Mouse (Mus musculus): ENCODE results near the gene Stx6. TPM values are rescaled to one million over a fixed set of nuclear protein-coding genes. Genes with fewer than 3 reads are reported as not detected.

The Stx6 gene
- polyA plus RNA-seq, 1 experiment from 2014 or later = 99.6 TPM

- Histone ChIP-seq H3K4me1 (replicated peaks; ENCODE audit: control insufficient read depth, insufficient read depth, low read length) (peaks cover 16% of the 10 kb centered on the region), H3K36me3 (ENCODE audit: control insufficient read depth, insufficient read depth, low read length) (no peaks in the 10 kb centered on the region), H3K9me3 (ENCODE audit: control insufficient read depth, low read length) (no peaks in the 10 kb centered on the region), H3K4me2 (replicated peaks; ENCODE audit: low read depth, low read length) (no peak overlapping the region), H3K27ac (ENCODE audit: low read depth, low read length) (no peak overlapping the region), H3K9ac (ENCODE audit: low read depth, low read length) (no peak overlapping the region), H3K4me3 (ENCODE audit: low read depth, low read length) (no peak overlapping the region), H3K27me3 (ENCODE audit: control insufficient read depth, insufficient read depth, low read length) (0 out of 2 replicates have a peak, but pooled peaks cover 3% of the 10 kb centered on the region)
- ATAC-seq (ENCODE audit: low FRiP score) (no peak), DNase-seq (ENCODE audit: low spot score) (no peak)
- WGBS = 72% methylated on average over 11 of the region's 11 CpGs
Measured at GRCm38 (mm10) chr1:155216313-155216712, 57.8 kb downstream of the Stx6 start.

- WGBS = 76% methylated on average over 6 of the region's 6 CpGs
- Histone ChIP-seq H3K9me3 (ENCODE audit: control insufficient read depth, low read length) (no peaks in the 10 kb centered on the region), H3K4me3 (ENCODE audit: low read depth, low read length) (no peak overlapping the region), H3K4me2 (replicated peaks; ENCODE audit: low read depth, low read length) (no peak overlapping the region), H3K4me1 (replicated peaks; ENCODE audit: control insufficient read depth, insufficient read depth, low read length) (peaks cover 15% of the 10 kb centered on the region), H3K9ac (ENCODE audit: low read depth, low read length) (no peak overlapping the region), H3K27me3 (ENCODE audit: control insufficient read depth, insufficient read depth, low read length) (0 out of 2 replicates have a peak, but pooled peaks cover 3% of the 10 kb centered on the region), H3K36me3 (ENCODE audit: control insufficient read depth, insufficient read depth, low read length) (no peaks in the 10 kb centered on the region), H3K27ac (ENCODE audit: low read depth, low read length) (no peak overlapping the region)
- DNase-seq (ENCODE audit: low spot score) (no peak), ATAC-seq (ENCODE audit: low FRiP score) (no peak)
Measured at GRCm38 (mm10) chr1:155216844-155217243, 58.3 kb downstream of the Stx6 start.

- 60% methylated on average over 9 of the region's 9 CpGs for WGBS
Measured at GRCm38 (mm10) chr1:155217865-155218541, 59.5 kb downstream of the Stx6 start.

GRCm38 (mm10) chr1:155218924-155219323, 60.4 kb downstream of the Stx6 start:
- DNase-seq (ENCODE audit: low spot score) (no peak), ATAC-seq (ENCODE audit: low FRiP score) (no peak)
- Histone ChIP-seq H3K27ac (ENCODE audit: low read depth, low read length) (no peak overlapping the region), H3K9ac (ENCODE audit: low read depth, low read length) (no peak overlapping the region), H3K36me3 (ENCODE audit: control insufficient read depth, insufficient read depth, low read length) (no peaks in the 10 kb centered on the region), H3K27me3 (ENCODE audit: control insufficient read depth, insufficient read depth, low read length) (0 out of 2 replicates have a peak, but pooled peaks cover 3% of the 10 kb centered on the region), H3K4me2 (replicated peaks; ENCODE audit: low read depth, low read length) (no peak overlapping the region), H3K9me3 (ENCODE audit: control insufficient read depth, low read length) (no peaks in the 10 kb centered on the region), H3K4me3 (ENCODE audit: low read depth, low read length) (no peak overlapping the region), H3K4me1 (replicated peaks; ENCODE audit: control insufficient read depth, insufficient read depth, low read length) (no peaks in the 10 kb centered on the region; the same call in none of the 2 replicates)
- 80% methylated on average over 5 of the region's 5 CpGs for WGBS

More at GRCm38 (mm10) chr1:155217865-155218541, 59.5 kb downstream of the Stx6 start:
- H3K27ac ChIP-seq (ENCODE audit: low read depth, low read length) = no peak overlapping the region
- H3K4me2 ChIP-seq (replicated peaks; ENCODE audit: low read depth, low read length) = no peak overlapping the region
- H3K4me1 ChIP-seq (replicated peaks; ENCODE audit: control insufficient read depth, insufficient read depth, low read length) = peaks cover 4% of the 10 kb centered on the region
- no peaks in the 10 kb centered on the region for H3K9me3 ChIP-seq (ENCODE audit: control insufficient read depth, low read length)
- no peaks in the 10 kb centered on the region for H3K36me3 ChIP-seq (ENCODE audit: control insufficient read depth, insufficient read depth, low read length)
- ATAC-seq (ENCODE audit: low FRiP score) = no peak
- H3K27me3 ChIP-seq (ENCODE audit: control insufficient read depth, insufficient read depth, low read length) = 0 out of 2 replicates have a peak, but pooled peaks cover 3% of the 10 kb centered on the region
- H3K9ac ChIP-seq (ENCODE audit: low read depth, low read length) = no peak overlapping the region
- H3K4me3 ChIP-seq (ENCODE audit: low read depth, low read length) = no peak overlapping the region
- peak; percentile 81 for DNase-seq (ENCODE audit: low spot score)

GRCm38 (mm10) chr1:155222101-155222669, 63.7 kb downstream of the Stx6 start:
- H3K9ac ChIP-seq (ENCODE audit: low read depth, low read length) = no peak overlapping the region
- ATAC-seq (ENCODE audit: low FRiP score) (no peak), DNase-seq (ENCODE audit: low spot score) (no peak)
- H3K36me3 ChIP-seq (ENCODE audit: control insufficient read depth, insufficient read depth, low read length) = no peaks in the 10 kb centered on the region
- H3K27me3 ChIP-seq (ENCODE audit: control insufficient read depth, insufficient read depth, low read length) = no peaks in the 10 kb centered on the region
- no peak overlapping the region for H3K4me3 ChIP-seq (ENCODE audit: low read depth, low read length)
- H3K27ac ChIP-seq (ENCODE audit: low read depth, low read length) = 0 out of 2 replicates have a peak overlapping the region, but pooled peaks have one; percentile 12
- no peaks in the 10 kb centered on the region for H3K9me3 ChIP-seq (ENCODE audit: control insufficient read depth, low read length)
- H3K4me1 ChIP-seq (replicated peaks; ENCODE audit: control insufficient read depth, insufficient read depth, low read length) = peaks cover 2% of the 10 kb centered on the region
- no peak overlapping the region for H3K4me2 ChIP-seq (replicated peaks; ENCODE audit: low read depth, low read length)
- 77% methylated on average over 11 of the region's 11 CpGs for WGBS

- Histone ChIP-seq H3K9ac (ENCODE audit: low read depth, low read length) (no peak overlapping the region), H3K4me2 (replicated peaks; ENCODE audit: low read depth, low read length) (no peak overlapping the region), H3K27me3 (ENCODE audit: control insufficient read depth, insufficient read depth, low read length) (no peaks in the 10 kb centered on the region), H3K4me3 (ENCODE audit: low read depth, low read length) (no peak overlapping the region), H3K9me3 (ENCODE audit: control insufficient read depth, low read length) (no peaks in the 10 kb centered on the region), H3K4me1 (replicated peaks; ENCODE audit: control insufficient read depth, insufficient read depth, low read length) (peaks cover 2% of the 10 kb centered on the region), H3K36me3 (ENCODE audit: control insufficient read depth, insufficient read depth, low read length) (no peaks in the 10 kb centered on the region), H3K27ac (ENCODE audit: low read depth, low read length) (no peak overlapping the region)
- 89% methylated on average over 6 of the region's 6 CpGs for WGBS
- DNase-seq (ENCODE audit: low spot score) (no peak), ATAC-seq (ENCODE audit: low FRiP score) (no peak)
Measured at GRCm38 (mm10) chr1:155223036-155223435, 64.5 kb downstream of the Stx6 start.

GRCm38 (mm10) chr1:155223849-155224554, 65.5 kb downstream of the Stx6 start:
- Histone ChIP-seq H3K4me1 (replicated peaks; ENCODE audit: control insufficient read depth, insufficient read depth, low read length) (peaks cover 2% of the 10 kb centered on the region), H3K4me2 (replicated peaks; ENCODE audit: low read depth, low read length) (no peak overlapping the region; the same call in 1 of the 2 replicates), H3K36me3 (ENCODE audit: control insufficient read depth, insufficient read depth, low read length) (no peaks in the 10 kb centered on the region), H3K4me3 (ENCODE audit: low read depth, low read length) (no peak overlapping the region), H3K27me3 (ENCODE audit: control insufficient read depth, insufficient read depth, low read length) (no peaks in the 10 kb centered on the region), H3K9ac (ENCODE audit: low read depth, low read length) (no peak overlapping the region), H3K9me3 (ENCODE audit: control insufficient read depth, low read length) (no peaks in the 10 kb centered on the region), H3K27ac (ENCODE audit: low read depth, low read length) (no peak overlapping the region)
- peak; percentile 90 for DNase-seq (ENCODE audit: low spot score)
- WGBS = 33% methylated on average over 16 of the region's 16 CpGs
- ATAC-seq (ENCODE audit: low FRiP score) = peak; percentile 74

- peak overlapping the region; percentile 87 for H3K27ac ChIP-seq (ENCODE audit: low read depth, low read length)
- no peak overlapping the region for H3K9ac ChIP-seq (ENCODE audit: low read depth, low read length)
- H3K4me3 ChIP-seq (ENCODE audit: low read depth, low read length) = no peak overlapping the region
- H3K4me2 ChIP-seq (replicated peaks; ENCODE audit: low read depth, low read length) = no peak overlapping the region
- H3K9me3 ChIP-seq (ENCODE audit: control insufficient read depth, low read length) = no peaks in the 10 kb centered on the region
- ATAC-seq (ENCODE audit: low FRiP score) = peak; percentile 83
- H3K36me3 ChIP-seq (ENCODE audit: control insufficient read depth, insufficient read depth, low read length) = no peaks in the 10 kb centered on the region
- peaks cover 21% of the 10 kb centered on the region for H3K4me1 ChIP-seq (replicated peaks; ENCODE audit: control insufficient read depth, insufficient read depth, low read length)
- 14% methylated on average over 14 of the region's 14 CpGs for WGBS
- peak; percentile 67 for DNase-seq (ENCODE audit: low spot score)
- H3K27me3 ChIP-seq (ENCODE audit: control insufficient read depth, insufficient read depth, low read length) = no peaks in the 10 kb centered on the region
Measured at GRCm38 (mm10) chr1:155229464-155230411, 71.2 kb downstream of the Stx6 start.
